Mouse (Mus musculus): Measurements from ENCODE around the gene Fosb.
"Not testable (repeated sequence)": the region's sequence is repeated elsewhere in the genome, so short reads cannot be mapped to it uniquely, and the experiment has no call there.

Fosb gene

DNA sequence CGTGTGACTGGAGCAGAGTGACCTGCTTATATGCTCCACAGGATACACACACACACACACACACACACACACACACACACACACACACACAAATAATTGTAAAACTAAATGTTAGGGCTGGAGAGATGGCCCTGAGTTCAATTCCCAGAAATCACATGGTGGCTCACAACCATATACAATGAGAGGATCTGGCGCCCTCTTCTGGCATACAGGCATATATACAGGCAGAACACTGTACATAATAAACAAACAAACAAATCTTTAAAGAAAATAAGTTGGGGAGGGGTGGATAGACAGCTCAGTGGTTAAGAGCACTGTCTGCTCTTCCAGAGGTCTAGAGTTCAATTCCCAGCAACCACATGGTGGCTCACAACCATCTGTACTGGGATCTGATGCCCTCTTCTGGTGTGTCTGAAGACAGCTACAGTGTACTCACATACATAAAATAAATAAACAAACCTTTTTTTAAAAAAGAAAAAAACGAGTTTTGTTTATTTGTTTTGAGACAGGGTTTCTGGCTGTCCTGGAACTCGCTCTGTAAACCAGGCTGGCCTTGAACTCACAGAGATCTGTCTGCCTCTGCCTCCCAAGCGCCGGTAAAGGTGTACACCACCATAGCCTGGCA is 28.1 kb downstream of the Fosb start:
- DNase-seq (ENCODE audit: low spot score in 2 of 2): not testable (repeated sequence)

DNA sequence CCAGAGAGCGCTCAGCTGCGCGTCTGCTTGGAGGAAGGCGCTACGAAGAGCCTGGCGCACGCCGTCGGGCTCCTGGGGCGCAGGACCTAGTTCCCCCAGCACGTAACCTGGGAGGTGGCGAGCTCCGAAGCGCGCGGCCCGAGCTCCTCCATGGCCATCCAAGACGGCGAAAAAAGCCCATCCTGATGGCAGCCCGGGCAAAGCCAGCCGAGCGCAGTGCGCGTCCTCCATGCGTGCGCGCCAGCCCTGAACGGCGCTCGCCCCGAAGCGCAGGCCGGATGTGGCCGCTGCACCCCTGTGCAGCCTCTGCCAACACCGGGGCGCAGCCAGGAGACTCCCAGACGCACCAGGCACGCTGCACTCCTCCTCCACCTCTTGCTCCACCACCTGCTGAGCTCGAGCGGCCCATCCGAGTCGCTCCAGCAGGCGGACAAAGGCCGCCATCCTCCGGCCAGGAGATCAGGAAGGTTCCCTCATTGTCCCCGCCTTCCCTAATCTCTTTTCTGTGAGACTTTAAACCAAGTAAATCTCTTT is 30.2 kb downstream of the Fosb start, which contains the start of gene Ppm1n:
Gene Ppm1n, minus strand, starts transcription at position 484 of the 534 bp plus-strand sequence.
- DNase-seq (ENCODE audit: low spot score in 2 of 2): no peak

- DNase-seq (ENCODE audit: low spot score in 2 of 2): no peak
These were observed 30.8 kb downstream of the Fosb start for GRCm38 (mm10) chr7:19279052-19279451.

DNA sequence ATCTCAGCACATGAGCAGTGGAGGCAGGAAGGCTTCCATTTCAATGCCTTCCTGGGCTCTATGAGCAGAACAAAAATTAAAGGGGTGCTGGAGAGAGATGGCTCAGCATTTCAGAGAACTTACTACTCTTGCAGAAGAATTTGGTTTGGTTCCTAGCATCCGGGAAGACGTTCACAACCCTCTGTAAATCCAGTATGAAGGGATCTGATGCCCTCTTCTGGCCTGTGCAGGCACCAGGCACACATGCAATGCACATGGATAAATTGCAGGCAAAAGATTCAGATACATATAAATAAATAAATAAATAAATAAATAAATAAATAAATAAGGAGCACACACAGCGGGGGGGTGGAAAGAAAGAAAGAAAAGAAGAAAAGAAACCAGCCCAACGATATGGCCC is 33.6 kb downstream of the Fosb start:
- DNase-seq (ENCODE audit: low spot score in 2 of 2): no peak

- peak; percentile 71 to 78 for DNase-seq (ENCODE audit: low spot score in 2 of 2)
These were observed 37.6 kb downstream of the Fosb start for GRCm38 (mm10) chr7:19272173-19272764.

GRCm38 (mm10) chr7:19271238-19272172 is 38.3 kb downstream of the Fosb start, which contains the start of gene Vasp:
Gene Vasp, minus strand, starts transcription at chr7:19271817.
- DNase-seq (ENCODE audit: low spot score in 2 of 2): peak; percentile 70 to 75

GRCm38 (mm10) chr7:19270509-19271237 is 39.2 kb downstream of the Fosb start:
- no peak for DNase-seq (ENCODE audit: low spot score in 2 of 2)

GRCm38 (mm10) chr7:19269721-19270441 is 40.0 kb downstream of the Fosb start:
- peak in 1 of 2 experiments; percentile 39 for DNase-seq (ENCODE audit: low spot score in 2 of 2)

DNA sequence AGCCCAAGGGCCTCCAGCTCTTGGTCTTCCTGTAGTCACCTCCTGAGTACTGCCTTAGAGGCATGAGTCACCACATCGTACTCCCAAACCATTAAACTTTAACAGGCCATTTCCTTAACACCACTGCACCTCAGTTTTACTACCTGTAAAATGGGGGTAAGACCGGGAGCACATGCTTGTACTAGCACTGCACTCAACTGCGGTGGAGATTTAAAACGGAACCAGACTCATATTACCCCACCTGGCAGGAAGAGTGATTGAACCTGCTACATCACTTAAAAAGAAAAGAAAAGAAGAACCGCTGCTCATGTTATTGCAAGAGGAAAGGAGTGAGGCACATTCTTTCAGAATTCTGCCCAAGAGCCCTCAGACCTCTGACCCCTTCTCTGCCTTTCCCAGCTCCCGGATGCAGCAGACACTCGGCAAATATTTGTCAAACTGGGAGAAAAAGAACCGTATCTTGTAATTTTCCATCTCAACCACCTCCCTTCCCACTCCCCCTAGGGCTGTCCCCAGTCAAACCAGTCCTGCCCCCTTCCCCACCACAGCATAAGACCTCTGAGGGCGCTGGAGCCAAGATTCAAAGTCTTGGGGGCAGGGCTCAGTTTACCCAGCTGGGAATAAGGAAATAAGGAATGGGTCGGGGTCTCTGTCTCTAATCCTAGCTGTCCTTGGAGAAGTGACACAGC is 40.7 kb downstream of the Fosb start:
- DNase-seq (ENCODE audit: low spot score in 2 of 2): no peak

DNA sequence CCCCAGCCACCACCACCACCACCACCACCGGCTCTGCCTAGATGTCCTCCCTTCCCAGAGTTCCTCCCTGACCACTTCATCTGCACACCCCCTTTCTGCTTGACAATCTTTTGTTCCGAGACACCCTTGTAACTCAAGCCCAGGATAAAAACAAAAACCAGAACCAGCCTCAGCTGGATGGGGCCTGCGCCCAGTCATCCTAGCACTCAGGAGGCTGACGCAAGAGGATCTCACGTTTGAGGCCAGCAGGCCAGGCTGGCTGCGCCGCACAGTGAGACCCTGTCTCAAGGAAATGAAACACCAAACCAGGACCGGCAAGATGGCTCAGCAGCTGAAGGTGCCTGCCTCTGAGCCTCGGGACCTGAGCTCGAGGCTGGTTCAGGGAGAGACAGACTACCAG is 42.8 kb downstream of the Fosb start:
- no peak for DNase-seq (ENCODE audit: low spot score in 2 of 2)

GRCm38 (mm10) chr7:19265928-19266822 is 43.7 kb downstream of the Fosb start:
- DNase-seq (ENCODE audit: low spot score in 2 of 2): peak; percentile 35 to 47

- DNase-seq (ENCODE audit: low spot score in 2 of 2): no peak
These were observed 44.7 kb downstream of the Fosb start for GRCm38 (mm10) chr7:19265147-19265546.

DNA sequence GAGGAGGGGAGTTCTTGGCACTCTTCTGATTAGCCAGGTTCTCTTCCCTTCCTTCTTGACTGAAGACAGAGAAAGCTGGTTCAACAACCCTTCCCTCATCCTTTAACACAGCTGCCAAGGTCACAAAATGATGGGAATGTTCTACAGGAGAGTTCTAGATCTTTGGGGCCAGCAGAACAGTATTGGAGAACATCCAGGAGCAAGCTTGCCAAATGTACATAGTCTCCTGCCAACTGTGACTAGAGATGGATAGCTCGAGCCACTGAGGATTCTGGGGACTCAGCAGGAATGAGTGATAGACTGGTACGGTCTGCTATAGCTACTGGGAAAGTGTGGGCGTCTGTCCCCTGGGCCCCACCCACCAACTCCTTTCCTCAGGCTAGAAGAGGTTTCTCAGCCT is 51.5 kb downstream of the Fosb start:
- DNase-seq (ENCODE audit: low spot score in 2 of 2): no peak

DNA sequence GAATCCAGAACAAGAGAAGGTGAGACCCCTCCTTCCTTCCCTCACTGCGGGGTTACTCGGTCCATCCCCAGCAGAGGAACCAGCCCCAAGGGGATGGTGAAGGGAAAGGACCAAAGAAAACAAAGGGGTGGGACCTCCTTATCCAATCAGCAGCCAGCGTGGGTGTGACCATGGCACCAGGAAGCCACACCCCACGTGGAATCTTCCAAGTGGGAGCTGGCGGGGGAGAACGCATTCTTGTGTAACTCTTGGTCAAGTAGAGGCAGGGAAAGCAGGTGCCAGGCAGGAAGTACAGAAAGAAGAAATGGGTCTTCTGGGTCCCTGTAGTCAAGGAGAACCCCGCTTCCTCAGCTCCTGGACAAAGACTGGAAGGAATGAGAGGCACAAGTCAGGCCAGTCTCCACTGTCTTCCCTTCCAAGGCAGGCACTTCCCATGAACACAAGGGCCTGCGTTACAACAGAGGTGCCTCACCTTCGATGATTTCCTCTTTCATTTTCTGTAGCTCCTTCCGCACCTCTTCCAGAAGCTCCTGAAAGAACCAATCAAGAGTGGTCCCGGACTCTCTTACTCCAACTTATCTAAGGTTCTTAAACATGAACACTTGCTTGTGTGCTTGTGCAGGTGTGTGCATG is 52.3 kb downstream of the Fosb start:
- peak; percentile 57 to 65 for DNase-seq (ENCODE audit: low spot score in 2 of 2)

DNA sequence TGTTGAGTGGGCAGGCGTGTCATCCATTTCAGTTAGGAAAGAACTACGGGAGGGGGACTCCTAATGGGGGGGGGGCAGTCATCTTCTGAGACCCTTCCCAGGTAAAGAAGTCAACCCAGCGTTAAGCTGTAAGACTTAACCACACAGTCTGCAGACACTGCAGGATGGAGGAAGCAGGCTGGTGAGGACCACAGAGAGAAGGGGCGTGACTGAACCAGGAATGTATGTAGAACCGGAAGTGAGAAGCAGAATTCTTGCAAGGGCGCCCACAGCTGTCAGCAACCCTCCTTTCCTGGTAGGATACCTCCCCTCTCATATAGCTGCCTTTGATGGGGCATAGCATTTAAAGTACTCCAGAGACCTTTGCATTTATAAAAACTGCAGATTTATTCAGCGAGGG is 53.3 kb downstream of the Fosb start:
- no peak for DNase-seq (ENCODE audit: low spot score in 2 of 2)

DNA sequence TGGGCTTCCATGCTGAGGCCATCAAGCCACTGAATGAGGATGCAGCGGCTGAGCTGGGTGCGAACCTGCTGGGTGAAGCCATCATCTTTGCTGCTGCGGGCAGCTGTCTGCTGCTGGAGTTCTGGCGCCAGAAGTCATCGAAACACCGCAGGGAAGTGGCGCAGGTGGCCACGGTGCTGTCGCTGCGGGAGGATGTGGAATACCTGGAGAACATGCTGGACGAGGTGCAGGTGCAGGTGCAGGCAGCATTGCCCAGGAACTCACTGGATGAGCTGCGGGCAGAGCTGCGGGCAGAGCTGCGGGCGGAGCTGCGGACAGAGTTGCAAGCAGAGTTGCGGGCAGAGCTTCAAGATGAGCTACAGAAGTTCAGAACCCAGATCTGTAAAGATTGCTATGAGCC is 54.5 kb downstream of the Fosb start:
- DNase-seq (ENCODE audit: low spot score in 2 of 2): no peak

GRCm38 (mm10) chr7:19253437-19253836 is 56.4 kb downstream of the Fosb start:
- DNase-seq (ENCODE audit: low spot score in 2 of 2): no peak

Measured in spleen, postnatal 14 days (tissue).